In the genomic region with DNA sequence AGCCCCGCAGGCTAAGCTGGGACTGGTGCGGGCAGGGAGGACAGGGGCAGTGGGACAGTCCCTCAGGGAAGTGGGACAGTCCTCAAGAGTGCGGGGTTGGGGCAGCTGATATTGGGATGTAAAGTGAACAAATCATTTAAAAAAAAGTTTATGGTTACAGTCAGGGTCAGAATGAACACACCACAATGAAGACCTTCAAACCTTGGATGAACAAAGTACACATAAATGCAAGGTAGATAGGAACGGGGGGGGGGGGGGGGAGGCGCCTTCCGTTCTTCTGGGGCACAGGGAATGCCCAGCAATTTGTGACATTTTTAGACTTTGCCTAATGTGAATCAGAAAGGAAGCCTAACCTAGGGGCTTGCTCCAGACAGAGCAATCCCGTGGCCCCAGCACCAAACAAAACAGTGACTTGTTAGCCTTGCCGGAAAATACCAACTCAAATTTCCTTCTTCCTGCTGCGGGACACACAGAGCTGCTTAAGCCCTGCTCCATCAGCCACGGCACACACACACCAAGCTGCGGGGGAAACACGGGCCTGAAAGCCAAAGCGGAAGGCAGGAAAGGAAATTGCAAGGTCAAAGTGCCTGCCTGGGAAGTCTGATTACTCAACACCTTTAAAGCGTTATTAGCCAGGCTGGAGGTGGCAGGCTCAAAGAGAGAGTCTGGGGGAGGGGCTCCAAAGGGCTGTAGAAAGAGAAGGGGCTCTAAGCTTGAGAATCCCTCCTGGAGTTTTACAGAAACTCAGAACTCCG, we compare ENCODE assay signal across 8 mouse cellular contexts.
A peak's percentile ranks its signal among the peaks of the same experiment; 100 is the strongest.
DNase-seq lines count a peak whose midpoint lies in the region; ATAC-seq lines count a peak whose summit lies in the region.

No protein-coding gene starts in this region.

- H3K9ac ChIP-seq in forebrain, embryonic 12.5 days: 0 out of 2 replicates have a peak overlapping the region, but pooled peaks have one; percentile 33
- H3K9ac ChIP-seq in hindbrain, embryonic 15.5 days: no peak overlapping the region
- no peak overlapping the region for H3K9ac ChIP-seq in liver, embryonic 12.5 days

- peaks cover 9% of the 10 kb centered on the region; the same call in 1 of the 2 replicates for H3K27me3 ChIP-seq in forebrain, embryonic 12.5 days
- no peaks in the 10 kb centered on the region; the same call in 1 of the 2 replicates for H3K27me3 ChIP-seq in hindbrain, embryonic 15.5 days
- no peaks in the 10 kb centered on the region for H3K27me3 ChIP-seq in liver, embryonic 12.5 days (replicated peaks)

- H3K4me3 ChIP-seq in forebrain, embryonic 12.5 days (replicated peaks): no peak overlapping the region
- H3K4me3 ChIP-seq in hindbrain, embryonic 15.5 days: no peak overlapping the region
- H3K4me3 ChIP-seq in liver, embryonic 12.5 days: no peak overlapping the region

- H3K9me3 ChIP-seq in forebrain, embryonic 12.5 days: 0 out of 2 replicates have a peak, but pooled peaks cover 3% of the 10 kb centered on the region
- no peaks in the 10 kb centered on the region for H3K9me3 ChIP-seq in hindbrain, embryonic 15.5 days
- H3K9me3 ChIP-seq in liver, embryonic 12.5 days (replicated peaks): no peaks in the 10 kb centered on the region

- WGBS in forebrain, embryonic 12.5 days: 22% methylated on average over 13 of the region's 15 CpGs
- WGBS in hindbrain, embryonic 15.5 days: 24% methylated on average over 15 of the region's 15 CpGs
- WGBS in liver, embryonic 12.5 days (ENCODE audit: insufficient replicate concordance): 18% methylated on average over 15 of the region's 15 CpGs

- peak; percentile 46 to 53 for DNase-seq in adrenal gland, postnatal 36 days
- DNase-seq in monocyte, adult 2 months (ENCODE audit: low read depth in 1 of 2, low spot score in 2 of 2): peak; percentile 30 to 51
- no peak for DNase-seq in left cerebral cortex, postnatal 14 days (ENCODE audit: low spot score in 2 of 2)
- no peak for DNase-seq in right cerebral cortex, adult 18-20 months
- no peak for DNase-seq in frontal cortex, postnatal 36 days (ENCODE audit: low spot score in 2 of 2)

- H3K27ac ChIP-seq in forebrain, embryonic 12.5 days: no peak overlapping the region
- H3K27ac ChIP-seq in hindbrain, embryonic 15.5 days (replicated peaks): no peak overlapping the region
- H3K27ac ChIP-seq in liver, embryonic 12.5 days: 0 out of 2 replicates have a peak overlapping the region, but pooled peaks have one; percentile 30

- ATAC-seq in forebrain, embryonic 12.5 days (ENCODE audit: low FRiP score): 0 out of 2 replicates have a peak, but pooled peaks have one; percentile 27
- ATAC-seq in hindbrain, embryonic 15.5 days (ENCODE audit: low FRiP score, low read depth): no peak; the same call in 1 of the 2 replicates
- no peak for ATAC-seq in liver, embryonic 12.5 days

- peaks cover 34% of the 10 kb centered on the region for H3K4me1 ChIP-seq in forebrain, embryonic 12.5 days
- H3K4me1 ChIP-seq in hindbrain, embryonic 15.5 days (replicated peaks): peaks cover 15% of the 10 kb centered on the region
- H3K4me1 ChIP-seq in liver, embryonic 12.5 days: peaks cover 25% of the 10 kb centered on the region

- intact Hi-C loops in left cerebral cortex, postnatal 14 days (cut with DNase I): no loop called here

- H3K36me3 ChIP-seq in forebrain, embryonic 12.5 days (replicated peaks): no peaks in the 10 kb centered on the region
- H3K36me3 ChIP-seq in hindbrain, embryonic 15.5 days: no peaks in the 10 kb centered on the region
- H3K36me3 ChIP-seq in liver, embryonic 12.5 days: no peaks in the 10 kb centered on the region

- peak overlapping the region; percentile 42 for H3K4me2 ChIP-seq in forebrain, embryonic 12.5 days
- peak overlapping the region; percentile 33; the same call in 1 of the 2 replicates for H3K4me2 ChIP-seq in hindbrain, embryonic 15.5 days
- peak overlapping the region; percentile 43 for H3K4me2 ChIP-seq in liver, embryonic 12.5 days

Comparison
In these comparisons a context has a peak if more than half of its experiments do, and no peak if none do; other contexts are left out.
1. DNase-seq: peak in adrenal gland, postnatal 36 days (2 of 2) and monocyte, adult 2 months (2 of 2); none in left cerebral cortex, postnatal 14 days (0 of 2), right cerebral cortex, adult 18-20 months (single experiment) and frontal cortex, postnatal 36 days (0 of 2).
2. Peak in every context shown above with its lines, with median percentiles within 50 percentile points of each other: H3K4me2 ChIP-seq.